Mouse (Mus musculus) myocyte (in vitro differentiated cells): Measurements from ENCODE around the gene Rnaseh1.

Experiments
- E2F4 ChIP-seq: IDR thresholded peaks from one replicate; pipeline ENCODE4 v1.6.1; 2011; ENCODE audit warnings: mild to moderate bottlenecking, control low read depth, moderate library complexity; ENCODE audit not compliant: insufficient read depth
- POLR2A ChIP-seq: IDR thresholded peaks from one replicate; pipeline ENCODE4 v1.6.1; 2011; ENCODE audit warnings: low read depth, mild to moderate bottlenecking, control low read depth, moderate library complexity; ENCODE audit not compliant: insufficient read length
- REST ChIP-seq: IDR thresholded peaks from one replicate; pipeline ENCODE4 v1.6.1; 2011; ENCODE audit warnings: mild to moderate bottlenecking, control low read depth, moderate library complexity; ENCODE audit not compliant: insufficient read depth, insufficient read length
- USF1 ChIP-seq: IDR thresholded peaks from one replicate; pipeline ENCODE4 v1.6.1; 2011; ENCODE audit warnings: low read depth, mild to moderate bottlenecking, control low read depth, moderate library complexity

DNA sequence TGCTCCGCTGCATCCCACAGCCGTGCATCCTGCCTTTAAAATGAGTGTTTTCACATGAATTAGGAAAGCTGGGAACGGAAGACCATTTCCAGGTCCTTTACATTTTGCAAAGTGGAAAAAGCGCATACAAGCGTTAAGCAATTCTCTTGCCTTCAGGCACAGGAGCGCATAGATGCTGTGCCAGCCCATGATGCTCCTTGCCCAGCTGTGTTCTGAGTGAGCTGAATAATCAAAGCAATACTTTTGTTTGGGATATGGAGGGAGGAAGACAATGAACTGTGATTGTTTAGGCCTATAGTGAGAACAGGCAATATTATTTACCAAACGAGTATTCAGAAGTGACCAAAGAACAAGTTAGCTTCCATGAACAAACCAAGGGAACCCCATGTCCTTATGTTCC, 41.3 kb downstream of the Rnaseh1 start:
- no peak for TF ChIP-seq POLR2A
- TF ChIP-seq USF1, result no peak
- TF ChIP-seq REST, result no peak
- no peak for TF ChIP-seq E2F4
